ENCODE assay signal across 12 mouse cellular contexts in genomic region chr14:76673671-76674331, GRCm38 (mm10).
DNase-seq lines count a peak whose midpoint lies in the region; ATAC-seq lines count a peak whose summit lies in the region.
"Had no signal": no experiment of that assay in that cellular context is flagged by ENCODE, and none has a peak within 500 bp of the region (broad histone marks: within the 10 kb centered on the region; RNA-seq: fewer than 3 reads in every experiment).

No protein-coding gene starts in this region.

- H3K4me3 ChIP-seq in limb, embryonic 13.5 days, result no peak overlapping the region
- no peak overlapping the region for H3K4me3 ChIP-seq in limb, embryonic 10.5 days
- no peak overlapping the region for H3K4me3 ChIP-seq in forebrain, embryonic 13.5 days
- H3K4me3 ChIP-seq in forebrain, embryonic 10.5 days, result no peak overlapping the region
- H3K4me3 ChIP-seq: forebrain, embryonic 12.5 days had no signal

- no peak for ATAC-seq in limb, embryonic 13.5 days (ENCODE audit: low FRiP score, low read depth)
- peak; percentile 85 to 90 for ATAC-seq in hematopoietic stem cell, adult 5-6 weeks (replicated peaks in 1 of 2; ENCODE audit: insufficient read depth in 1 of 2, low FRiP score in 2 of 2, low TSS enrichment in 1 of 2, low read depth in 1 of 2, poor library complexity in 2 of 2, severe bottlenecking in 2 of 2)
- peak; percentile 47 for ATAC-seq in megakaryocyte-erythroid progenitor cell, adult 5-6 weeks (replicated peaks; ENCODE audit: low FRiP score, low TSS enrichment, poor library complexity, severe bottlenecking)
- ATAC-seq in forebrain, embryonic 13.5 days, result no peak

- H3K9ac ChIP-seq in limb, embryonic 13.5 days, result no peak overlapping the region
- no peak overlapping the region for H3K9ac ChIP-seq in forebrain, embryonic 13.5 days
- H3K9ac ChIP-seq: forebrain, embryonic 12.5 days had no signal

- H3K9me3 ChIP-seq in limb, embryonic 13.5 days, result no peaks in the 10 kb centered on the region
- no peaks in the 10 kb centered on the region for H3K9me3 ChIP-seq in limb, embryonic 10.5 days (replicated peaks)
- H3K9me3 ChIP-seq in forebrain, embryonic 13.5 days (replicated peaks), result no peaks in the 10 kb centered on the region
- no peaks in the 10 kb centered on the region for H3K9me3 ChIP-seq in forebrain, embryonic 10.5 days
- H3K9me3 ChIP-seq: forebrain, embryonic 12.5 days had no signal

- H3K4me2 ChIP-seq in limb, embryonic 13.5 days (replicated peaks), result no peak overlapping the region
- no peak overlapping the region for H3K4me2 ChIP-seq in forebrain, embryonic 13.5 days
- H3K4me2 ChIP-seq: forebrain, embryonic 12.5 days had no signal

- H3K4me1 ChIP-seq in limb, embryonic 13.5 days, result peaks cover 33% of the 10 kb centered on the region; the same call in 1 of the 2 replicates
- H3K4me1 ChIP-seq in limb, embryonic 10.5 days, result 0 out of 2 replicates have a peak, but pooled peaks cover 5% of the 10 kb centered on the region
- peaks cover 10% of the 10 kb centered on the region; the same call in 1 of the 2 replicates for H3K4me1 ChIP-seq in forebrain, embryonic 13.5 days
- H3K4me1 ChIP-seq in forebrain, embryonic 10.5 days, result peaks cover 35% of the 10 kb centered on the region

- no peak for DNase-seq in limb, embryonic 10.5 days (ENCODE audit: low spot score)
- peak; percentile 46 for DNase-seq in NIH3T3 (ENCODE audit: low read depth)
- no peak for DNase-seq in right cerebral cortex, adult 2 months (ENCODE audit: low spot score in 2 of 2)
- no peak for DNase-seq in forebrain, embryonic 10.5 days (ENCODE audit: extremely low spot score, low spot score)
- DNase-seq: adrenal gland, postnatal 10 days; cerebellum, postnatal 10 days; layer of hippocampus, adult 9-11 months had no signal

- H3K36me3 ChIP-seq in limb, embryonic 13.5 days, result no peaks in the 10 kb centered on the region
- H3K36me3 ChIP-seq in limb, embryonic 10.5 days, result no peaks in the 10 kb centered on the region
- no peaks in the 10 kb centered on the region for H3K36me3 ChIP-seq in forebrain, embryonic 13.5 days (ENCODE audit: poor library complexity, severe bottlenecking)
- H3K36me3 ChIP-seq in forebrain, embryonic 10.5 days (replicated peaks), result no peaks in the 10 kb centered on the region
- H3K36me3 ChIP-seq: forebrain, embryonic 12.5 days had no signal

- no peaks in the 10 kb centered on the region for H3K27me3 ChIP-seq in limb, embryonic 13.5 days
- H3K27me3 ChIP-seq in limb, embryonic 10.5 days (ENCODE audit: low read depth, poor library complexity, severe bottlenecking), result no peaks in the 10 kb centered on the region
- no peaks in the 10 kb centered on the region for H3K27me3 ChIP-seq in forebrain, embryonic 13.5 days
- no peaks in the 10 kb centered on the region for H3K27me3 ChIP-seq in forebrain, embryonic 10.5 days (ENCODE audit: poor library complexity, severe bottlenecking)
- H3K27me3 ChIP-seq: forebrain, embryonic 12.5 days had no signal

- 0 out of 2 replicates have a peak overlapping the region, but pooled peaks have one; percentile 44 for H3K27ac ChIP-seq in limb, embryonic 13.5 days
- no peak overlapping the region for H3K27ac ChIP-seq in limb, embryonic 10.5 days
- H3K27ac ChIP-seq in forebrain, embryonic 13.5 days, result no peak overlapping the region
- no peak overlapping the region for H3K27ac ChIP-seq in forebrain, embryonic 10.5 days
- H3K27ac ChIP-seq: forebrain, embryonic 12.5 days had no signal

- 75% methylated on average over 11 of the region's 11 CpGs for WGBS in limb, embryonic 13.5 days
- WGBS in limb, embryonic 10.5 days, result 88% methylated on average over 11 of the region's 11 CpGs
- whole genome bisulfite sequencing in forebrain, embryonic 13.5 days, result 81% methylated on average over 11 of the region's 11 CpGs
- WGBS in forebrain, embryonic 10.5 days, result 84% methylated on average over 11 of the region's 11 CpGs

Comparison
In these comparisons a context has a peak if more than half of its experiments do, and no peak if none do; other contexts are left out.
1. ATAC-seq: peak in hematopoietic stem cell, adult 5-6 weeks (2 of 2) and megakaryocyte-erythroid progenitor cell, adult 5-6 weeks (single experiment); none in limb, embryonic 13.5 days (single experiment) and forebrain, embryonic 13.5 days (single experiment).